Mouse (Mus musculus) kidney, postnatal 4 days (tissue): Measurements from ENCODE around the gene Thsd1.

Experiments
- DNase-seq, 2 experiments: peaks; one replicate each; pipeline ENCODE4 v3.0.0; 2021; ENCODE audit warnings: mixed read lengths in 2 of 2

Thsd1 gene

DNA sequence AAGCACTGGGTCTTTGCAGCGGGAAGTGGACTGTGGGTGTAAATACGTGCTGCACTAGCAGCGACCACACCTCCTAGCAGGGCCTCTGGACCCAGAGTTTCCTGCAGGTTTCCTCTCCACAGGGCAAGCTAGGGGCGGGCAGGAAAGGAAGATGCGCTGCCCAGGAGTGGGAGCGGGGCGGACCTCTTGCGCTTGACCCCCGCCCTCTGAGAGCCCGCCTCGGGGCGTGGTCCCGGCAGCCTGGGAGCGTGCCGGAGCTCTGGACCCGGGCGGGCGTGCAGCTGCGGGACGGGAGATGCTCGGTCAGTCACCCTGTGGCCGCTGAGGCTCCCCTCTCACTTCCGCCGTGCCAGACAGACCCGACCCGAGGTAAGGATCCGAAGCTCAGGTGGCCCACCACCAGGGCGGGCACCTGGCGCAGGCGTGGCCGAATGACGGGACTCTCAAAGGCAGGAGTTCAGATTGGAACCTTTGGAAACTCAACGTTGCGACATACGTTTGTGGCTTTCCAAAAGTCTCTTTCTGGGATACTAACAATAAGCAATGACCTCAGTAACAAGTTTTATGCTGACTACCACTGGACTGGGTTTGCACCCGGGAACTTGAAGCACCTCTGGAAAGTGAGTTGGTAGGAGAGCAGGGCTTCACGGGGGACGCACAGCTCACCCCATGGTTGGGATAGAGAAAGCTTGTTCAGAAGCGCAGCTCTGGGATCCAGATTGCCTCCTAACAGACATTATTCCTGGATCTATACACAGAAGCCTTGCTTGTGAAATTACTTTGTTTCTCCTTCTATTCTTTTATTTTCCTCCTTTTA is at the start of gene Thsd1:
TSS of gene Thsd1 (plus strand) at position 253 of the 817 bp plus-strand sequence.
- peak; percentile 78 to 86 for DNase-seq

- DNase-seq = peak; percentile 34 to 49
These were observed 42.2 kb upstream of the Thsd1 start for GRCm38 (mm10) chr8:22184884-22185283.

DNA sequence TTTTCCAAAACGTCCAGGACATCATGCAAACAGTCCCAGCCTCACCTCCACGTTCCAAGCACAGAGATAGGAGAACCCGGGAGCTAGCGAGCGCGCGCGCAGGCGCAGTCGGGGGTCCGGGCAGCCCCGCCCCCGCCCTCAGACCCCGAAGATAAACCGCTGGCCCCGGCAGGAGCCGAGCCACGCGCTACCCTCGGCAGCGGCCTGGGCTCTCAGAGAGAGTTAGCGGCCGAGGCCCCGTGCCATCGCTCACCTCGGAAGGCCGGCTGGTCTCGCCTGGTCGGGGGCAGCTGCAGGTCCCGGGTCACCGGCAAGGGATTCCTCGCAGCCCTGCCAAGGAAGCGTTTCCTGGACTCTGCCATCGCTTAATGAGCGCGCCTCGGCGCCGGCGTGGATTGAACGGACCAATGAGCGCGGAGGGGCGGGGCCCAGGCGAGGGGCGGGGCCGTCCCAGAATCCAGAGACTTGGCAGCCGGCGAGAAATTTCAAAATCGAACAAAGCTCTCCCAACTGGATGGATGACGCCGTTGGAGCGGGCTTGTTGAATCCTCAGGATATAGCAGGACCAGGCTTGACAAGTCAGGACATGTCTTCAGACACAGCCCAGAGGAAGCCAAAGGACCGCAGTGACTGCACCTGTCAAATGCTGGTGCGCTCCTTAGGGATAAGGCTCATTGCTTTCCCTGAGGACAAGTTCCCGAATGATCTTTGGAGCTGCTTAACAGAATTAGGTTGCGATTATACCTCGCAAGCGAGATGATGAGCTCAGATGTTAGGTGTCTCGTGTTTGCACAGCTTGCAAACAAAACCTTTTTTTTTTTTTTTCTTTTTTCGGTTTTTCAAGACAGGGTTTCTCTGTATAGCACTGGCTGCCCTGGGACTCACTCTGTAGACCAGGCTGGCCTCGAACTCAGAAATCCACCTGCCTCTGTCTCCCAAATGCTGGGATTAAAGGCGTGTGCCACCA is 41.4 kb upstream of the Thsd1 start, which contains the start of gene Ckap2:
TSS of gene Ckap2 (minus strand) at position 389 of the 967 bp plus-strand sequence.
- peak; percentile 96 to 97 for DNase-seq

DNA sequence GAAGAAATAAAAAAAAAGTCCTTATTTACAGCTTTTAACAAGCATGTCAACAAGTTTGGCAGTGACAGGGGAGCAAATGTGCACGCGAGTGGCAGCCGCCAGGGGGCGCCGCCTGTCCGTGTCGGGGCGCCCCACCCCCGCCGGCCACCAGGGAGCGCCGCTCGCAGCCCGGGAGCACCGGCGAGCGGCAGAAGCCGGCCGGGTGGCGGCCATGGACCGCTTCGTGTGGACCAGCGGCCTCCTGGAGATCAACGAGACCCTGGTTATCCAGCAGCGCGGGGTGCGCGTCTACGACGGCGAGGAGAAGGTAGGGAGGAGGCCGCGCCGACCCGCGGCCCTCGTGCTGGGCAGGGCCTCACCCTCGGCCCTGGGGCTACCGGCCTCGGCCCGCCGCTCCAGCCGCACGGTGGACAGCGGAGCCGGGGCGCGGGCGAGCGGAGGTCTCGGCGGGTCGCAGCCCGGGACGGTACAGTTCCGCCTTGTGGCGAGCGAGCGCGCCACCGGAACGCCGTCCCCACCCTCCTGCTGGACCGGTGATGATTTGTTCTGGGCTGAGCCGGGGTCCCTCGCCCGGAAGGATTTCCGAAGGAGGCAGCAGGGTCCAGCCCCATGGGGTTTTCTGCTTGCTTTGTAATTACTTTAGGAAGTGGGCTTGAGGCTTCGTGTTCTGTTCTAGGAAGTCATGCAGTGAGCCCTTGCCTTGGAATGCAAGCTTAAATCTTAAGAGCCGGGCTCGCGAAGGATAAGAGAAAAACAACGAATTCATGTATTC is 34.3 kb upstream of the Thsd1 start, which contains the start of gene Vps36:
TSS of gene Vps36 (plus strand) at position 150 of the 772 bp plus-strand sequence.
- DNase-seq = peak; percentile 91 to 95

DNA sequence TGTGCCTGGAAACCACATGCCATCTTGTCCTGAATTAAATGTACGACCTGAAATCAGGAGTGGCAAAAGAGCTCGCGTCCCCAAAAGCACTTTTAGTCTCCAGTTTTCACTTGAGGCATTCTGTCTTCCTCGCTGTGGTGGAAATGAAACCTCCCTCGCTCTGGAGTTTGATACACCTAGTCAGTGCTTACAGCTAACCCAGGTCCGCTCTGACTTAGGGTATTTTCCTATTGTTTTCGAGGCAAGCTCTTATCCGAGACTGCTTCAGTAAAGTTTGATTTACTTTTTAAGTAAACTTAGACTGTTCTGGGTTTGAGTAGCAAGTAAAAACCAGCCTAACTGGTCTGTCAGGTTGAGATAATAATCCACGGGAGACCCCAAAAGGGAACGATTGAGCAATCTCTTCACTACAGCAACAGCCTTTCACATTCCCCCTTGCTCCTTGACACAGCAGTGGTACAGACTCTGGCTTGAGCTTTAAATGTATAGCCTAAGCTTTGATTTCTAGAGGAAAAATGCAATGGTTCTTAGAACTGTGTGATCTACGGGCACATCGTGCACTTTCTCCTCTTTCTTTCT is 33.6 kb upstream of the Thsd1 start:
- DNase-seq = no peak

- no peak for DNase-seq
These were observed 29.2 kb upstream of the Thsd1 start for GRCm38 (mm10) chr8:22197914-22198313.

DNA sequence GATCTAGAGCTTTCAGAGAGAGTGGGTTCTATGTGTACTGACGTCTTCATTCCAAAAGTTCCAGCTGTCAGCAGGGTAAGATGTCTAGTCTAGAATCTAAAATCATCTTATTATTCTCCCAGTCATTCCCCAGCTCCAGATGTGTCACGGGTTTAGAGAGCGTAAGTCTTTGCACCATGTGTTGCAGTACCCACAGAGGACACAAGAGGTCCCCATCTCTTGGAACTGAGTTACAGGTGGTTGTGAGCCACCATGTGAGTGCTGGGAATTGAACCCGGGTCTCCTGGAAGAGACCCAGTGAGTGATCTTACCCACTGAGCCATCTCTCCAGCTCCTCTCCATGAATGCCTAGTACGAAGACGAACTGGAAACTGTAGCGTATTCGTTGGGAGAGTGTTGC is 27.6 kb upstream of the Thsd1 start:
- no peak for DNase-seq

DNA sequence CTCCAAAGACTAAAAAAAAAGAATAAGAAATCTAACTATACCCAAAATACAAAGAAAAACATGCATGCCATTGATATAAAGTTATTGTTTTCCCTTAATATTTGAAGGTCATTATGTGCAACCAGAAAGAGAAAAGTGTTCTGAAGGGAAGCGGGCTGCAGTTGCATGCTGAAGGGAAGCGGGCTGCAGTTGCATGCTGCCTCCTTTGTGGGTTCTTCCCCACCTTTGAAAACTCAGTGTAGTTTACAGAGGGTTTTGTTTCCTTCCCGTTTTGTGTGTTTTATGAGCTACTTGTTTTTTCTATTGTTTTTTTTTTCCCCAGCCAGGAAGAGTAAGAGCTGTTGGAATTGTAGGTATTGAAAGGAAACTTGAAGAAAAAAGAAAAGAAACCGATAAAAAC is 19.6 kb upstream of the Thsd1 start:
- DNase-seq = no peak

DNA sequence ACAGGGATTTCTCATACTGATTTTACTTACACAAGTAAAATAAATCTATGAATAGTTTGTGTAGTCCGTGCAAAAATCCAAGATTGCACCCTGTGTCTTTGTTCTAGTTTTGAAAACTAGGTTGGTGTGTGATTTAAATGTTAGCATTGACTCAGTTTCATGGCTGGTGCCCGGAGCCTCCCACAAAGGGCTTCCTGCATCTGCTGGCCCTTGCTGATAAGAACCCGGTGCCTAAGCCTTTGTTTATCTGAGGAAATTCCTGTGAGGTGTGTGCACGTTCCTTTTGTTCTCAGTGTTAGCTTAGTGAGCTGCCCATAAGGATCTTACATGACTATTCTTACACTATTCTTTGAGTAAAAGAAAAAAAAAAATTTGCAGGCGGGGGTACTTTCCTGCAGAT is 18.1 kb upstream of the Thsd1 start:
- DNase-seq = peak in 1 of 2 experiments; percentile 18

DNA sequence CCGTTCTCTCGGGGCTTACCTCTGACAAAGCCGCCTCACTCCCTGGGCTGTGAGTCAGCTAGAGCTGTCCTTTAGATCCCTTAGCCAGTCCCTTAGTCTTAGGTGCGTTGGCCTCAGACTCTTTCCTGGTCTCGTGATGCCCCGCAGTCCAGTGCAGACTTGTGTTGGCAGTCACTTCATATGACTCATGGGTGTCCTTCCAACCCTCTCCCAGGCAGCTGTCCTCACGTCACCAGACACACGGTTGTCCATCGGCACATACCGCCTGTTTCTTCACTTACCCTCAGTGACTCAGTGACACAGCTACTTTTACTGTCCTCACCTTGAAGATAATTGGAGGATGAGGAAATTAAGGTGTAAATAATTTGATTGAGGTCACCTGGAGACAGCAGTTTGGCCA is 12.3 kb upstream of the Thsd1 start:
- DNase-seq = no peak

GRCm38 (mm10) chr8:22226361-22226760 is 752 bp upstream of the Thsd1 start:
- DNase-seq = peak in 1 of 2 experiments; percentile 5

DNA sequence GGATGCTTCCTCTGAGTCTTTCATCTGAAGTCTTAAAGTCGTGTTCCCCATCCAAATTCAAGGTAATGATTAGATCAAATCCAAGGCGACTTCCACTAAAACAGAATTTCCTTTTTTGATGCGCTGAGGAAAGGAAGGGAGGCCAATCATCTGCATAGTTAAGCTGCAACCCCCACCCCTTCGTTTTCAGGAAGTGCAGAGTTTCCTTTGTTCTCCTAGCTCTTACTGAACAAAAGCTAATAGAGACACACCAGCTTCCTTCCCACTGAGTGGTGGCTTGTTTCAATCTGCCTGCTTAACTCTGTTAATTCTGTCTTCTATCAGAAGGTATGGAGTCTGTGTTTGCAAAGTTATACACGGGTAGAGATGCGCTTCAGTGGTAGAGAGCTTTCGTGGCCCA is 1.5 kb downstream of the Thsd1 start:
- peak in 1 of 2 experiments; percentile 18 for DNase-seq

GRCm38 (mm10) chr8:22242986-22243385 is 15.9 kb downstream of the Thsd1 start:
- DNase-seq = no peak

DNA sequence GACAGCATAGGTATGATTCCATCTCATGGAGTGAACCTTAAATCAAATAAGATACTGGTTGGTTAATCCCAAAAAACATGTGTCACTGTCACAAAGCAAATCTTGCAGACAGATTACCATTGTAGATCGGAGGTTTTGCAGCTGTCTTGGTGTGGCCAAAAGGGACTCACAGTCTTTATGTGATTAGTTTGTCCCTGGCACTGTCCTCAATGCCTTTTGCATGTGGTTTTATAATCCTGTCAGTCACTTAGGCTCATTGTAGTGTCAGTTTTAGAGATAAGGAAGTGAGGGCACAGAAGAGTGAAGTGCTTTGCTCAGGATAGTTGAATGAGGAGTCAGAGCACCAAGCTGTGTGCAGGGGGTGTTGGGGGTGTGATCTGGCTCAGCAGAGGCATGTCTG is 18.6 kb downstream of the Thsd1 start:
- DNase-seq = no peak

DNA sequence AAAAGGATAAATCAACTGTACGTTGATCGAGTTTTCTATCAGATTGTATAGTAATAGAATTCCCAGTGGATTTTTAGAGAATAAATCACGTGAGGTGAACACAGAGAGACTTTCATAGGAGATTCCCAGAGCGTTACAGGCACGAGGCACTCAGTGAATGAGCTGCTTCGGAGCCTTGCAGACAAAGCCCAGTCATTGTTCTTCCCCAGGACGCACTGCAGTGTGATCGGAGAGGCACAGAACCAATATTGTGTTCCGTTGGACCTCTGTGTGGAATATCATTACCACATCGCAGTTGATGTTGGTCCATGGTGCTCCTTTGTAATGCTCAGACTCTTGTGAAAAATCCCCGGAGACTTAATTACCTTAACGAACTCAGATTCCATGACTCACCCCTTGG is 20.8 kb downstream of the Thsd1 start:
- DNase-seq = no peak

GRCm38 (mm10) chr8:22249080-22249479 is 22.0 kb downstream of the Thsd1 start:
- DNase-seq = no peak

- peak in 1 of 2 experiments; percentile 5 for DNase-seq
These were observed 31.9 kb downstream of the Thsd1 start for GRCm38 (mm10) chr8:22258946-22259450.

GRCm38 (mm10) chr8:22259531-22259930 is 32.4 kb downstream of the Thsd1 start:
- no peak for DNase-seq

DNA sequence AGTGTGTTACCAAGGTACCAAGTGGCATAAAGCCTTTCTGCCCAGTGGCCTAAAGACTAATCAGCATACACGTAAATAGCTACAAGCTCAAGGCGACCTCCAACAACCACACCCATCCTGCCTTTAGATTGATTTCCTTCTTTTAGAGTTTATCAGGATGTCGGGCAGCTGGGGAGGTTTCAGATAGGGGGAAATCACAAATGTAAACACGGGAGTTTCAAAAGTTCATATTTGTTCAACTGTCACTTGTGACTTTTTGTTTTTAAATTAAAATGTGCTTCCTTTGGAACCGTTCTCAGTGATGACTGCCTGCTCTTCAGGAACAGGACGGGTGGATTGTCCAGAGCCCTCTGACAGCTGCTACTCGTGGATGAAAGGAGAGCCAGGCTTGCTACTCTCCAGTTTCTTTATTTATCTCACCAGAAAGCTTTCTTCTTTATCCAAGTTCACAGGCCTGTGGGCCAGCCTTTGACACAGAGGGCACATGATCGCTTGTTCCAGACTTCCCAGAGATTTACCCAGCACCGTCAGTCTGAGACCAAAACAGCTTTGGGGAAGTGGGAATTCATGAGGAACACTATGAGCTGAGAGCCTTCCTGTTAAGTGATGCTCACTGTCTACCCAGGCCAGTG is 33.1 kb downstream of the Thsd1 start:
- DNase-seq = peak; percentile 34 to 45

- DNase-seq = no peak
These were observed 35.2 kb downstream of the Thsd1 start for GRCm38 (mm10) chr8:22262267-22262666.

- no peak for DNase-seq
These were observed 37.2 kb downstream of the Thsd1 start for GRCm38 (mm10) chr8:22264292-22264691.
